Mouse (Mus musculus) 3134 (cell line): ENCODE results near the gene Opa1.

Experiments
- DNase-seq: peaks from one replicate; pipeline ENCODE4 v3.0.0-alpha.2; 2011; ENCODE audit warnings: low spot score; ENCODE audit not compliant: insufficient read length; ENCODE audit errors: extremely low read depth

Opa1 gene

GRCm38 (mm10) chr16:29687987-29688885 lies 109.1 kb downstream of the Opa1 start:
- DNase-seq = no peak

DNA sequence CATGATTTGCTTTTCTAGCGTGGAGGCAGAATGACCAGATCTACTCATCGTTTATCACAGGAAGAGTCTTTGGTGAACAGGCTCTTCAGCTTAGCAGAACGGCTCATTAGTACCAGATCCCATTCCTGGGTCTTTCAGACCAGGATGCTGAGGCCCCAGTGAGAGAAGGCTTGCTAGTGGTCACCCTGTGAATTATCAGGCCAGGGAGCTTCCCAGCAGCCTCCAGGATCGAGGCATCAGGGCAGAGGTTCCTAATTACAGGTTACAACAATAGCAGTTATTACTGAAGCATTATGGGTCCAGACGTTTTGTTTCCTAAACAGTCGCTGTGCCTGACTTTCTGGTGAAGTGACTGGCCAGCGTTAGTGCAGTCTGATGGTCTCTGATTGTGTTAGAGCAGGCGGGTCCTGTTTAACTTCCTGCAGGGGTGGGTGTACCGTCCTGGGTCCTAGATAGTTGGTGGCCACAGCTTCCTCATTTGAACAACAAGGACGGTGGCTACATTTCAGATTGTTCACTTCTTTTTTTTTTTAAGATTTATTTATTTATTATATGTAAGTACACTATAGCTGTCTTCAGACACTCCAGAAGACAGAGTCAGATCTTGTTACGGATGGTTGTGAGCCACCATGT lies 110.2 kb downstream of the Opa1 start:
- DNase-seq = no peak

DNA sequence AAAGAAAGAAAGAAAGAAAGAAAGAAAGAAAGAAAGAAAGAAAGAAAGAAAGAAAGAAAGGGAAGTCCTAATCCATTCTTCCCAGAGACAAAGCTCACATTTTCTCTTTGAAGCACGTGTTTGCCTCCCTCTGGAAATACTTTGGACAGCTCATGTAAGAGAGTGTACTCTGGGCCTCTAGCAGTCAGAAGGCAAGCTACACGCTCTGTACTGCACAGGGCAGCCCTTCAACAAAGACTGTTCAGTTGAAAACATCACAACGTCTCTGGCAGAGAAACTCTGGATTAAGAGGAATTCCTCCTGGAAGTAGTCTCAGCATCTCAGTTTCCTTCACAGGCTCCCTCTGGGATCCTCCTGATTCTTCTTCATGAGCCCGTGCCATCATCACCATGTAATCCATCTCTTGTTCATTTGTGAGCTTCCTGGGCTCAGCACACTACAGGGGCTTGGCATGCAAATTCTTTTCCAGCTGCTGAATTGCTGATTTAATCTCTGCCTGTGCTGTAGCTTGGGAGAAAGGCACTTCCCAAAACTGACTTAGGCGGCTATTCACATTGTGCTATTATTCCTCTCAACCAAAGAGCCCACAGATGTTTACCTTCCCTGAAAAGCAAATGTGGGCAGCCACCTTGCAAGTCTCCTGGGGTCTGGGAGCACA lies 114.0 kb downstream of the Opa1 start:
- no peak for DNase-seq

DNA sequence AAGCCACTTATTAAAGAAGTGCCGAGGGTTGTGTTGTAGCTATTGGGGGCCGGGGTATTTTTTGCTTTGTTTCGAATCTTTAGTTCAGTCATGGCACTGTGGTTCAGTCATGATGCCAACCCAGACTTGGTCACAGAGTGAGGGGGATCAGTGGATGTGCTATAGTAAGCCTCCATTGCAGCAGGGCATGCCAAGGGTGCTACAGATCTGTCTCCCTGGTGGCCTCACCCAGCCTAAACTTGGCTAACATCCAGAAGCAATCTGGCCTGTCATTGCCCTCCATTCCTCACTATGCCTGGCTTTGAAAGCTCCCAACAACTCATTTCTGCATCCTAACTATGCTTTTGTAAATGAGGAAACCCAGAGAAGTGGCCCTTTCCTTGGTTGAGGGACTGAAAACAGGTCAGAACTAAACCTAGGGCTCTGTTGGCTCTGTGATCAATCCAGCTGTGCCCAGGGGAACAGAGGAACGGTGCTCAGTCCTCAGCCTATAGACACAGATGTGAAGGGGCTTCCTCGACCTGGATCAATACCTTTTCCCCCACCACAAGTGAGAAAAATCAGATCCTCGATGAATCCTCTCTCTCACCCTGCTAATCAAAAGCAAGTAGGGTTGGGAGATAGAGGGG lies 114.8 kb downstream of the Opa1 start:
- no peak for DNase-seq

GRCm38 (mm10) chr16:29694420-29694959 lies 115.4 kb downstream of the Opa1 start:
- DNase-seq = no peak
